Mouse (Mus musculus): ENCODE measurements around the gene Med9. TPM values are rescaled to one million over a fixed set of nuclear protein-coding genes. Genes with fewer than 3 reads are reported as not detected.

The Med9 gene
- total and polyA plus RNA-seq, 3 experiments = 35.5 to 43.3 (median 41.6) TPM

GRCm38 (mm10) chr11:59994318-59994717, 46.3 kb downstream of the Med9 start:
- in situ Hi-C loops (cut with MboI; ENCODE audit: low pct_ligation_motif_present, low pct_unique_long_range_greater_than_20kb, low sequenced_read_pairs) = no loop called here
- TF ChIP-seq SIN3A (IDR thresholded peaks at IDR 0.05; ENCODE audit: low read length) (no peak), MYC (IDR thresholded peaks at IDR 0.05; ENCODE audit: low read depth, low read length) (no peak), CHD2 (IDR thresholded peaks at IDR 0.05; ENCODE audit: low read length) (no peak), CTCF (conservative IDR thresholded peaks at IDR 0.05 in 1 of 2, IDR thresholded peaks at IDR 0.05 in 1 of 2; ENCODE audit: low read depth in 2 of 2, low read length in 2 of 2) (no peak), ZC3H11A (IDR thresholded peaks at IDR 0.05; ENCODE audit: low read depth, low read length) (no peak), ZNF384 (IDR thresholded peaks at IDR 0.05; ENCODE audit: low read depth, low read length) (no peak), HCFC1 (IDR thresholded peaks at IDR 0.05; ENCODE audit: low read depth, low read length) (no peak), IRF4 (IDR thresholded peaks at IDR 0.05; ENCODE audit: low read depth, low read length) (no peak)

GRCm38 (mm10) chr11:60001231-60001980, 53.4 kb downstream of the Med9 start:
- in situ Hi-C loops (cut with MboI; ENCODE audit: low pct_ligation_motif_present, low pct_unique_long_range_greater_than_20kb, low sequenced_read_pairs) = no loop called here
- H3K27ac ChIP-seq (ENCODE audit: insufficient read depth, low read depth) = no peak overlapping the region
- H3K4me2 ChIP-seq (ENCODE audit: insufficient read depth, low read depth, poor library complexity, severe bottlenecking) = no peak overlapping the region
- H3K9ac ChIP-seq (ENCODE audit: insufficient read depth, low read depth) = no peak overlapping the region
- no peaks in the 10 kb centered on the region for H3K9me3 ChIP-seq (replicated peaks; ENCODE audit: low read length)
- DNase-seq (ENCODE audit: extremely low read depth) = no peak
- H3K36me3 ChIP-seq (replicated peaks in 1 of 2; ENCODE audit: control insufficient read depth in 1 of 2, insufficient read depth in 1 of 2, low read length in 1 of 2) = no peaks in the 10 kb centered on the region
- H3K4me3 ChIP-seq (replicated peaks in 1 of 3; ENCODE audit: low read depth in 2 of 3, low read length in 2 of 3, poor library complexity in 1 of 3) = no peak overlapping the region
- no peak for TF ChIP-seq JUND (conservative IDR thresholded peaks at IDR 0.05; ENCODE audit: low read depth, low read length)
- no peak for TF ChIP-seq EP300 (IDR thresholded peaks at IDR 0.05; ENCODE audit: low read length)
- TF ChIP-seq ZMIZ1 (IDR thresholded peaks at IDR 0.05; ENCODE audit: low read depth, low read length) = no peak
- no peak for TF ChIP-seq UBTF (IDR thresholded peaks at IDR 0.05; ENCODE audit: low read depth, low read length)
- no peak for TF ChIP-seq SMC3 (IDR thresholded peaks at IDR 0.05; ENCODE audit: low read depth, low read length)
- TF ChIP-seq SIN3A (IDR thresholded peaks at IDR 0.05; ENCODE audit: low read length) = no peak
- TF ChIP-seq ELF1 (IDR thresholded peaks at IDR 0.05; ENCODE audit: low read depth, low read length) = no peak
- TF ChIP-seq ZKSCAN1 (IDR thresholded peaks at IDR 0.05; ENCODE audit: borderline replicate concordance, low read depth, low read length) = no peak
- TF ChIP-seq PAX5 (IDR thresholded peaks at IDR 0.05; ENCODE audit: low read length) = no peak
- no peak for TF ChIP-seq USF2 (conservative IDR thresholded peaks at IDR 0.05; ENCODE audit: low read depth, low read length)
- no peak for TF ChIP-seq NELFE (IDR thresholded peaks at IDR 0.05; ENCODE audit: low read depth, low read length)
- TF ChIP-seq USF1 (IDR thresholded peaks at IDR 0.05; ENCODE audit: low read depth, low read length) = no peak
- TF ChIP-seq RAD21 (IDR thresholded peaks at IDR 0.05; ENCODE audit: low read depth, low read length) = no peak
- no peak for TF ChIP-seq ZNF384 (IDR thresholded peaks at IDR 0.05; ENCODE audit: low read depth, low read length)
- TF ChIP-seq KAT2A (IDR thresholded peaks at IDR 0.05; ENCODE audit: insufficient replicate concordance, low read length) = no peak
- no peak for TF ChIP-seq TCF12 (IDR thresholded peaks at IDR 0.05; ENCODE audit: low read depth, low read length)
- TF ChIP-seq NRF1 (IDR thresholded peaks at IDR 0.05; ENCODE audit: low read depth, low read length) = no peak
- no peak for TF ChIP-seq MXI1 (IDR thresholded peaks at IDR 0.05; ENCODE audit: low read depth, low read length)
- no peak for TF ChIP-seq POLR2A (IDR thresholded peaks at IDR 0.05; ENCODE audit: low read depth, low read length)
- no peak for TF ChIP-seq JUN (IDR thresholded peaks at IDR 0.05; ENCODE audit: insufficient read depth, low read depth, low read length)
- dilution Hi-C loops (cut with MboI; ENCODE audit: extremely low pct_ligation_motif_present, extremely low pct_unique_long_range_greater_than_20kb, low sequenced_read_pairs) = no loop called here
- H3K79me2 ChIP-seq (replicated peaks; ENCODE audit: control insufficient read depth, extremely low read depth, insufficient read depth, poor library complexity, severe bottlenecking) = no peaks in the 10 kb centered on the region
- H3K4me1 ChIP-seq (ENCODE audit: control insufficient read depth in 1 of 2, insufficient read depth in 2 of 2) = peaks cover 4 to 10% of the 10 kb centered on the region in 2 experiments
- H3K27me3 ChIP-seq (replicated peaks) = no peaks in the 10 kb centered on the region

More at GRCm38 (mm10) chr11:59994318-59994717, 46.3 kb downstream of the Med9 start:
- Histone ChIP-seq H3K9ac (ENCODE audit: insufficient read depth, low read depth) (no peak overlapping the region), H3K27ac (ENCODE audit: insufficient read depth, low read depth) (no peak overlapping the region), H3K9me3 (replicated peaks; ENCODE audit: low read length) (no peaks in the 10 kb centered on the region), H3K79me2 (replicated peaks; ENCODE audit: control insufficient read depth, extremely low read depth, insufficient read depth, poor library complexity, severe bottlenecking) (no peaks in the 10 kb centered on the region), H3K4me2 (ENCODE audit: insufficient read depth, low read depth, poor library complexity, severe bottlenecking) (no peak overlapping the region), H3K4me3 (replicated peaks in 1 of 3; ENCODE audit: low read depth in 2 of 3, low read length in 2 of 3, poor library complexity in 1 of 3) (no peak overlapping the region), H3K27me3 (replicated peaks) (peaks cover 1% of the 10 kb centered on the region), H3K4me1 (ENCODE audit: control insufficient read depth in 1 of 2, insufficient read depth in 2 of 2) (peaks cover 3 to 7% of the 10 kb centered on the region in 2 experiments), H3K36me3 (replicated peaks in 1 of 2; ENCODE audit: control insufficient read depth in 1 of 2, insufficient read depth in 1 of 2, low read length in 1 of 2) (no peaks in the 10 kb centered on the region)
- DNase-seq (ENCODE audit: extremely low read depth) = no peak
- dilution Hi-C loops (cut with MboI; ENCODE audit: extremely low pct_ligation_motif_present, extremely low pct_unique_long_range_greater_than_20kb, low sequenced_read_pairs) = no loop called here

Data from CH12.LX (cell line).